Mouse (Mus musculus) embryonic facial prominence, embryonic 14.5 days (tissue): Measurements from ENCODE around the gene 2610301B20Rik. TPM values are rescaled to one million over a fixed set of nuclear protein-coding genes. Genes with fewer than 3 reads are reported as not detected.

Source experiments
- ATAC-seq: fragments of 200-750 bp; cut with Nextera tagmentation; 2 replicates; pipeline ENCODE4 v1.8.0; 2017; ENCODE audit warnings: low read depth, moderate number of reproducible peaks, moderate TSS enrichment
- DNase-seq: peaks from one replicate; pipeline ENCODE4 v3.0.0-alpha.2; 2015; ENCODE audit warnings: low spot score
- H3K27ac ChIP-seq: fragments of 300-500 bp; sonication (generic); replicated peaks from 2 replicates; pipeline ENCODE4 v1.5.1; 2014; ENCODE audit warnings: low read depth, mild to moderate bottlenecking, low read length, moderate library complexity
- H3K27me3 ChIP-seq: fragments of 300-500 bp; sonication (generic); replicated peaks from 2 replicates; pipeline ENCODE4 v1.6.1; 2014; ENCODE audit warnings: low read length; ENCODE audit not compliant: control insufficient read depth, insufficient read depth
- H3K36me3 ChIP-seq: fragments of 300-500 bp; sonication (generic); 2 replicates; pipeline ENCODE4 v1.6.1; 2014; ENCODE audit warnings: low read length, mixed read lengths; ENCODE audit not compliant: control insufficient read depth, insufficient read depth
- H3K4me1 ChIP-seq: fragments of 300-500 bp; sonication (generic); 2 replicates; pipeline ENCODE4 v1.6.1; 2014; ENCODE audit warnings: antibody characterized with exemption, low read length; ENCODE audit not compliant: control insufficient read depth, insufficient read depth
- H3K4me2 ChIP-seq: fragments of 300-500 bp; sonication (generic); 2 replicates; pipeline ENCODE4 v1.6.1; 2014; ENCODE audit warnings: low read depth, mild to moderate bottlenecking, low read length, moderate library complexity, mixed read lengths
- H3K4me3 ChIP-seq: fragments of 300-500 bp; sonication (generic); 2 replicates; pipeline ENCODE4 v1.5.1; 2014; ENCODE audit warnings: low read depth, mild to moderate bottlenecking, low read length
- H3K9ac ChIP-seq: fragments of 300-500 bp; sonication (generic); 2 replicates; pipeline ENCODE4 v1.6.1; 2014; ENCODE audit warnings: low read depth, mild to moderate bottlenecking, low read length, moderate library complexity, mixed read lengths
- H3K9me3 ChIP-seq: fragments of 300-500 bp; sonication (generic); 2 replicates; pipeline ENCODE4 v1.6.1; 2016; ENCODE audit warnings: low read length; ENCODE audit not compliant: control insufficient read depth
- WGBS: fragments of 180-500 bp; shearing (Covaris S2); extraction: QIAGEN DNeasy Blood & Tissue Kit; methylation state at CpG from one replicate; pipeline ENCODE4 v1.1.7; 2014; 5-methylcytosine and 5-hydroxymethylcytosine counted together
- polyA plus RNA-seq: library from polyadenylated mRNA; unstranded; fragments of >200 nt; fragmentation: Nextera tagmentation; extraction: Ambion mirVana; gene quantifications from 2 replicates; pipeline ENCODE4 v1.2.1, GENCODE M21; 2014

The 2610301B20Rik gene
- 36.2 and 38.3 TPM in 2 replicates for polyA plus RNA-seq

DNA sequence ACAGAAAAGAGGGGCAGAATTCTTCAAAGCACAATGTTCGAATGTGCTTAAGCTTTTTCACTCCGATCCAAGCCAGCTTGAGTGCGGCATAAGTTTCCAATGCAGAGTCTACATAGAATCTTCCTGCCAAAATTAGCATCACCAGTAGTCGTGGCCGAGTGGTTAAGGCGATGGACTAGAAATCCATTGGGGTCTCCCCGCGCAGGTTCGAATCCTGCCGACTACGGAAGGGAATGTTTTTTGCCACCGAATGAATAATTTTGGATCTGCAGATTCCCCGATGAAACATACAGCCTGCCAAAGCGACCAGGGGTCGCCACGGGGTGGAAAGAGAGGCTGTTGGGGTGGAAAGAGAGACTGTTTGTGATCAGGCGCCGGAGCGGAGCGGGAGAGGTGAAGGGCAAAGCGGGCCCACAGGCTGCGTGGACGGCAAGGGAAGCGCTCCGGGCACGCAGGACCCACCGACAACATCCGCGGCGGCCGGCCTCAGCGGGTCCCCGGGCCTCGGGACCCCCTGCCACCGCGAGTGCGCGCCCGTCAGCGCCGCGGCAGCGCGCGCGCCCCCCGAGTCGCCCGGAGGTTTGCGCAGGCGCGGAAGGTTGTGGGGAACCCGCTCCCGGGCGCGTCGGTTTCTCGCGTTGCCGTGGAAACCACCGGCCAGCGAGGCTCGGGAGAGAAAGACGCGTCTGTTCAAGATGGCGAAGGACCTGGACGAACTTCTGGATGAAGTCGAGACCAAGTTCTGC lies at the start of gene 2610301B20Rik:
2610301B20Rik (plus strand) TSS at position 579 of the 746 bp plus-strand sequence.
- H3K36me3 ChIP-seq: no peaks in the 10 kb centered on the region
- under 1% methylated on average over 53 of the region's 68 CpGs for WGBS
- DNase-seq (peak; percentile 96), ATAC-seq (peak; percentile 86)
- peak within 1 kb of the TSS; percentile 86 for H3K4me3 ChIP-seq
- no peaks in the 10 kb centered on the region for H3K9me3 ChIP-seq
- H3K4me1 ChIP-seq: peaks cover 4% of the 10 kb centered on the region
- H3K9ac ChIP-seq: peak within 1 kb of the TSS; percentile 92
- H3K27ac ChIP-seq: peak within 1 kb of the TSS; percentile 100
- no peaks in the 10 kb centered on the region for H3K27me3 ChIP-seq
- peak within 1 kb of the TSS; percentile 71 for H3K4me2 ChIP-seq

DNA sequence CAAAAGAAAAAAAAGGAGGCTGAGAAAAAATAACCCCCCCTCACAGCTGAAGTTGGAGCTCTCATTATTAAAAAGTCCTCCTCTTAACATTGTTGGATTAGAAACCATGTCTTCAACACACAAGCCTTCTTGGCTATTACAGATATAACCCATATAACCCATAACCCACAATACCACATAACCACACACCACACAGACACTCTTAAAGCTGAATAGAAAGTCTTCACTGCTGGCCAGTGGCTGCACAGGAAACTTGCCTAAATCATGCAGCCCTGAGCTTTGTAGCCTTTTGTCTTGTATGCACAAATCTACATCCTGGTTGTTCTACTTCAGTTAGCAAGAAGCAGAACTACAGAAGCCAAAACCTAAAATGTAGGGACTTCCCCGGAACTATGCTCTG lies 41.0 kb upstream of the 2610301B20Rik start:
- WGBS: 89% methylated on average over 1 of the region's 1 CpGs
- no peak for ATAC-seq
- Histone ChIP-seq H3K36me3 (no peaks in the 10 kb centered on the region), H3K4me3 (no peak overlapping the region), H3K4me2 (no peak overlapping the region), H3K27ac (no peak overlapping the region), H3K9ac (no peak overlapping the region), H3K4me1 (no peaks in the 10 kb centered on the region), H3K9me3 (no peaks in the 10 kb centered on the region), H3K27me3 (no peaks in the 10 kb centered on the region)
- DNase-seq: no peak

GRCm38 (mm10) chr4:10835252-10836051 lies 38.8 kb upstream of the 2610301B20Rik start:
- peak; percentile 10 for DNase-seq
- no peak for ATAC-seq

DNA sequence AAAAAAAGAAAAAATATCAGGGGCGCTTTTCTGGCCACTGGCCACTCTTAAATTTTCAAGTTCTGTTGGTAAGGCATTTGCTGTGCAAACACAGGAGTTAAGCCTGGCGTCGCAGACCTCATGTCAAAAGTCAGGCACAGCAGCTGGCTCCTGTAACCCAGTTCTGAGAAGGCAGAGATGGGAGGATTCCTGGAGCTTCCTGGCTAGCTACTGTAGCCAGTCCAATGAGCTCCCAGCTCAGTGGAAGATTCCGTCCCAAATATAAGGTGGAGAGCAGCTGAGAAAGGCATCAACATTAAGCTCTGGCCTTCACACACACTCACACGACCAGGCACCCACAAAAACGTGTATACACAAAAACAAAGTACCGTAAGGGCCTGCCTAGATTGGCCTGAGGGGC lies 28.4 kb upstream of the 2610301B20Rik start:
- no peaks in the 10 kb centered on the region for H3K27me3 ChIP-seq
- no peak overlapping the region for H3K4me2 ChIP-seq
- DNase-seq: no peak
- no peak overlapping the region for H3K27ac ChIP-seq
- ATAC-seq: no peak
- no peaks in the 10 kb centered on the region for H3K36me3 ChIP-seq
- H3K4me1 ChIP-seq: no peaks in the 10 kb centered on the region
- H3K9me3 ChIP-seq: no peaks in the 10 kb centered on the region
- H3K4me3 ChIP-seq: no peak overlapping the region
- 77% methylated on average over 7 of the region's 7 CpGs for WGBS
- no peak overlapping the region for H3K9ac ChIP-seq

More at GRCm38 (mm10) chr4:10835252-10836051, 38.8 kb upstream of the 2610301B20Rik start:
- Histone ChIP-seq H3K4me3 (no peak overlapping the region), H3K4me2 (no peak overlapping the region), H3K9ac (no peak overlapping the region), H3K27me3 (no peaks in the 10 kb centered on the region), H3K27ac (no peak overlapping the region), H3K36me3 (no peaks in the 10 kb centered on the region), H3K9me3 (no peaks in the 10 kb centered on the region), H3K4me1 (no peaks in the 10 kb centered on the region)
- 70% methylated on average over 6 of the region's 6 CpGs for WGBS

- H3K9me3 ChIP-seq: no peaks in the 10 kb centered on the region
- H3K4me3 ChIP-seq: no peak overlapping the region
- 72% methylated on average over 7 of the region's 7 CpGs for WGBS
- H3K36me3 ChIP-seq: no peaks in the 10 kb centered on the region
- H3K9ac ChIP-seq: no peak overlapping the region
- DNase-seq: no peak
- H3K27ac ChIP-seq: no peak overlapping the region
- H3K4me1 ChIP-seq: no peaks in the 10 kb centered on the region
- no peak overlapping the region for H3K4me2 ChIP-seq
- H3K27me3 ChIP-seq: no peaks in the 10 kb centered on the region
- no peak for ATAC-seq
These were observed 24.5 kb upstream of the 2610301B20Rik start for GRCm38 (mm10) chr4:10849812-10850211.

GRCm38 (mm10) chr4:10851013-10851412 lies 23.3 kb upstream of the 2610301B20Rik start:
- Histone ChIP-seq H3K4me2 (no peak overlapping the region), H3K27me3 (no peaks in the 10 kb centered on the region), H3K9ac (no peak overlapping the region), H3K4me1 (no peaks in the 10 kb centered on the region), H3K27ac (no peak overlapping the region), H3K9me3 (no peaks in the 10 kb centered on the region), H3K4me3 (no peak overlapping the region), H3K36me3 (no peaks in the 10 kb centered on the region)
- WGBS: 82% methylated on average over 5 of the region's 5 CpGs
- ATAC-seq (no peak), DNase-seq (no peak)

DNA sequence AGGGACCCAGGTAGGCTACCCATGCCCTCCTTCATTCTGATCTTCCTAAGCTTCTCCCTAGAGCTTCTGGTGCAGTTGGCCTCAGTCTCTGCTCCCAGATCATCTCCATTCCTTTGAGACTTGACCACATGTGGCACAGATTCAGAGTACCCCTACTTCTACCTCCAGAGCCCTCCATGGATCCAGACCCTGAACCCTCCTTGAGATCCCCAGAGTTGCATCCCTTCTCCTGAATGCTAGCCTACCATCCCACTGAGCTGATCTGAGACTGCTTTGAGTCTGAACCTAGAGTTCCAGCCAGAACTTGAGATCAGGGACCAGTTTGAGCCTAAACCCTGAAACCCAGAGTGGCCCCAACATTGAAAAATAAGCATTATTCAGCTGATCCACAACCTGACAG lies 15.1 kb upstream of the 2610301B20Rik start:
- Histone ChIP-seq H3K9ac (no peak overlapping the region), H3K9me3 (no peaks in the 10 kb centered on the region), H3K4me1 (0 out of 2 replicates have a peak, but pooled peaks cover 7% of the 10 kb centered on the region), H3K36me3 (no peaks in the 10 kb centered on the region), H3K27me3 (no peaks in the 10 kb centered on the region), H3K27ac (no peak overlapping the region), H3K4me2 (no peak overlapping the region), H3K4me3 (no peak overlapping the region)
- no peak for ATAC-seq
- no peak for DNase-seq

- WGBS: 52% methylated on average over 11 of the region's 12 CpGs
- H3K36me3 ChIP-seq: no peaks in the 10 kb centered on the region
- no peak overlapping the region for H3K9ac ChIP-seq
- no peak overlapping the region for H3K4me2 ChIP-seq
- no peaks in the 10 kb centered on the region for H3K9me3 ChIP-seq
- no peak overlapping the region for H3K4me3 ChIP-seq
- H3K27me3 ChIP-seq: no peaks in the 10 kb centered on the region
- H3K27ac ChIP-seq: no peak overlapping the region
- DNase-seq (peak; percentile 42), ATAC-seq (peak; percentile 75)
- H3K4me1 ChIP-seq: 0 out of 2 replicates have a peak, but pooled peaks cover 7% of the 10 kb centered on the region
These were observed 14.3 kb upstream of the 2610301B20Rik start for GRCm38 (mm10) chr4:10859911-10860581.
